Mouse (Mus musculus) CH12.LX (cell line): ENCODE results near the gene Dennd5b.

Experiments used
- BHLHE40 ChIP-seq: IDR thresholded peaks from 2 replicates; pipeline ENCODE4 v1.6.1; 2011; ENCODE audit warnings: mild to moderate bottlenecking, low read depth, low read length, improper control_type of control experiment
- CHD2 ChIP-seq: IDR thresholded peaks from 2 replicates; pipeline ENCODE4 v1.6.1; 2011; ENCODE audit warnings: low read length, improper control_type of control experiment
- CTCF ChIP-seq, 2 experiments: IDR thresholded peaks in 1 of 2; conservative IDR thresholded peaks in 1 of 2; 2 replicates each; pipeline ENCODE4 v1.5.1; 2011 to 2012; ENCODE audit warnings: low read depth in 2 of 2, low read length in 2 of 2, improper control_type of control experiment in 1 of 2, inconsistent platforms in 1 of 2, mild to moderate bottlenecking in 1 of 2, moderate library complexity in 1 of 2
- EP300 ChIP-seq: IDR thresholded peaks from 2 replicates; pipeline ENCODE4 v1.6.1; 2011; ENCODE audit warnings: low read length, improper control_type of control experiment
- HCFC1 ChIP-seq: IDR thresholded peaks from 2 replicates; pipeline ENCODE4 v1.6.1; 2012; ENCODE audit warnings: low read depth, mild to moderate bottlenecking, inconsistent platforms, low read length, improper control_type of control experiment
- MAX ChIP-seq: IDR thresholded peaks from 2 replicates; pipeline ENCODE4 v1.6.1; 2011; ENCODE audit warnings: low read length, improper control_type of control experiment
- POLR2A ChIP-seq: IDR thresholded peaks from 2 replicates; pipeline ENCODE4 v1.6.1; 2011; ENCODE audit warnings: low read depth, mild to moderate bottlenecking, improper control_type of control experiment, low read length
- SMC3 ChIP-seq: IDR thresholded peaks from 2 replicates; pipeline ENCODE4 v1.6.1; 2011; ENCODE audit warnings: low read depth, low read length, improper control_type of control experiment
- TCF12 ChIP-seq: IDR thresholded peaks from 2 replicates; pipeline ENCODE4 v1.6.1; 2014; ENCODE audit warnings: low read depth, mild to moderate bottlenecking, inconsistent platforms, low read length, improper control_type of control experiment
- ZKSCAN1 ChIP-seq: IDR thresholded peaks from 2 replicates; pipeline ENCODE4 v1.6.1; 2012; ENCODE audit warnings: low read depth, inconsistent platforms, low read length, improper control_type of control experiment, borderline replicate concordance
- ZNF384 ChIP-seq: IDR thresholded peaks from 2 replicates; pipeline ENCODE4 v1.6.1; 2012; ENCODE audit warnings: low read depth, low read length, improper control_type of control experiment, inconsistent platforms

DNA sequence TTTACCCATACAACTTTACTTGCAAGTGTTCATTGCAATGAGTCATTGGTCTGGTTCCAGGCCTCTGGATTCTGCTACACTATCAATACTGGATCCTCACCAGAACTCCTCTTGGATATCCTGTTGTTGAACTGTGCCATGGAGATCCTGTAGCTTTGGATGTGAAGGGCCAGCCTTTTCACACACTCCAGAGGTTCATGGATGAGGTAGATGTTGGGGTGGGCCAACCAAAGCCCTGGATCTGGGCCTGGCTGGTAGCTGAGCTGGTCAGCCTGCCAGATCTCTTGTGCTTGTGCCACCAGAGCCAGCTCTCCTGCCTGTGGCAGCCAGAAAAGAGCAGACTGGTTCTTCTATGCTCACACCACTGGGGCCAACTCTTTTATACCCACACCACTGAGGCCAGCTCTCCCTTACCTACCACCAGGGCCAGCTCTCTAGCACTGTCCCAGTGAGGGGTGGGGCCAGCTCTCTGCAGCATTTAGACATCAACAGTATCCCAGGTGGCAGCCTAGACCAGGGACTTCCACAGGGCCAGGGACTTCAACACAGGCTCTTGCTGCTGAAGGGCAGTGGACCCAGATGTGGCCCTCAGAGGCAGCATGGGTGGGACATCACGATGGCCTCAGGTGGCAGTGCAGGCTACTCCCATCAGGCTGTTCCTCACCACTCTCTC is 24.2 kb downstream of the Dennd5b start:
- no peak for TF ChIP-seq POLR2A
- no peak for TF ChIP-seq EP300
- TF ChIP-seq HCFC1 = no peak
- no peak for TF ChIP-seq CTCF (conservative IDR thresholded peaks at IDR 0.05 in 1 of 2, IDR thresholded peaks at IDR 0.05 in 1 of 2; ENCODE audit: low read depth in 2 of 2, low read length in 2 of 2)
- no peak for TF ChIP-seq ZNF384
- TF ChIP-seq BHLHE40 = no peak
- TF ChIP-seq MAX = no peak
- TF ChIP-seq CHD2 = no peak
- TF ChIP-seq ZKSCAN1 = no peak
- TF ChIP-seq TCF12 = no peak
- no peak for TF ChIP-seq SMC3
